Mouse (Mus musculus) embryonic fibroblast, embryonic 13.5 days (primary cell): ENCODE results near the gene Oaz3.

Experiments used
- CTCF ChIP-seq: IDR thresholded peaks from 2 replicates; pipeline ENCODE4 v1.5.1; 2011; ENCODE audit warnings: mild to moderate bottlenecking, control low read depth, low read length, moderate library complexity, borderline replicate concordance; ENCODE audit not compliant: insufficient read depth
- POLR2A ChIP-seq: IDR thresholded peaks from 2 replicates; pipeline ENCODE4 v1.6.1; 2011; ENCODE audit warnings: low read depth, mild to moderate bottlenecking, control low read depth, low read length, moderate library complexity

DNA sequence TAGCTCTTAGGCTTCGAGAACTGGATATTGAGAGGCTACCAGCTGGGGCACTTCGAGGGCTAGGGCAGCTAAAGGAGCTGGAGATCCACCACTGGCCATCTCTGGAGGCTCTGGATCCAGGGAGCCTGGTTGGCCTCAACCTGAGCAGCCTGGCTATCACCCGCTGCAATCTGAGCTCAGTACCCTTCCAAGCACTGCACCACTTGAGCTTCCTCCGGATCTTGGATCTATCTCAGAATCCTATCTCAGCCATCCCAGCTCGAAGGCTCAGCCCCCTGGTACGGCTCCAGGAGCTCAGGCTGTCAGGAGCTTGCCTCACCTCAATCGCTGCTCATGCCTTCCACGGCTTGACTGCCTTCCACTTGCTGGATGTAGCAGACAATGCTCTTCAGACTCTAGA, 41.3 kb downstream of the Oaz3 start:
- TF ChIP-seq POLR2A, result no peak
- TF ChIP-seq CTCF, result no peak
